Comparison of ENCODE assay signal across 19 mouse cellular contexts in genomic region chr4:83357738-83358137, GRCm38 (mm10). TPM values are rescaled to one million over a fixed set of nuclear protein-coding genes. Genes with fewer than 3 reads are reported as not detected.
DNase-seq lines count a peak whose midpoint lies in the region; ATAC-seq and TF ChIP-seq lines count a peak whose summit lies in the region.
"Had no signal": no experiment of that assay in that cellular context is flagged by ENCODE, and none has a peak within 500 bp of the region (broad histone marks: within the 10 kb centered on the region; RNA-seq: fewer than 3 reads in every experiment).

No protein-coding gene starts in this region.

- no peaks in the 10 kb centered on the region for H3K27me3 ChIP-seq in lung, embryonic 14.5 days (ENCODE audit: insufficient read depth, low read length)
- H3K27me3 ChIP-seq in lung, postnatal 0 days (replicated peaks; ENCODE audit: insufficient read depth, low read length) = no peaks in the 10 kb centered on the region
- H3K27me3 ChIP-seq: CH12.LX, Patski had no signal

- peak; percentile 37 for DNase-seq in lung, embryonic 14.5 days
- DNase-seq in lung, adult 2 months = no peak
- peak; percentile 74 for DNase-seq in lung, postnatal 0 days (ENCODE audit: low spot score)
- no peak for DNase-seq in lung, postnatal 4 days
- DNase-seq: adrenal gland, adult 2 months; adrenal gland, adult 8-10 months; adrenal gland, postnatal 10 days; adrenal gland, postnatal 14 days; adrenal gland, postnatal 25 days; adrenal gland, postnatal 36 days; B cell, adult 2 months; cerebellum, adult 11 months; cerebellum, adult 11-12 months; cerebellum, adult 18-20 months had no signal

- ATAC-seq in lung, embryonic 14.5 days (ENCODE audit: insufficient read depth) = no peak
- peak; percentile 43; the same call in 1 of the 2 replicates for ATAC-seq in lung, postnatal 0 days
- ATAC-seq: activated CD4-positive, CD25-positive, alpha-beta regulatory T cell, adult 4 months; CD4-positive, CD25-positive, alpha-beta regulatory T cell, adult 4 months; Patski had no signal

- no peak overlapping the region for H3K4me3 ChIP-seq in lung, embryonic 14.5 days (ENCODE audit: low read depth, low read length)
- no peak overlapping the region for H3K4me3 ChIP-seq in lung, adult 2 months (replicated peaks; ENCODE audit: extremely low read depth, low read depth, low read length)
- no peak overlapping the region for H3K4me3 ChIP-seq in lung, postnatal 0 days (ENCODE audit: low read depth, low read length)

- no peak for TF ChIP-seq POLR2A in lung, adult 2 months (IDR thresholded peaks at IDR 0.05; ENCODE audit: borderline replicate concordance, extremely low read depth, low read depth, low read length)

- H3K4me2 ChIP-seq in lung, embryonic 14.5 days = no peak overlapping the region
- no peak overlapping the region for H3K4me2 ChIP-seq in lung, postnatal 0 days (replicated peaks; ENCODE audit: low read depth, low read length)

- H3K4me1 ChIP-seq in lung, embryonic 14.5 days (ENCODE audit: insufficient read depth) = no peaks in the 10 kb centered on the region
- H3K4me1 ChIP-seq in lung, adult 2 months (ENCODE audit: control insufficient read depth, insufficient read depth, low read length) = no peaks in the 10 kb centered on the region
- no peaks in the 10 kb centered on the region for H3K4me1 ChIP-seq in lung, postnatal 0 days (ENCODE audit: insufficient read depth, low read depth, low read length)

- no peak overlapping the region for H3K27ac ChIP-seq in lung, embryonic 14.5 days (ENCODE audit: low read depth)
- H3K27ac ChIP-seq in lung, postnatal 0 days (ENCODE audit: low read length) = no peak overlapping the region

- 45% methylated on average over 1 of the region's 1 CpGs for WGBS in lung, embryonic 14.5 days
- 79% methylated on average over 1 of the region's 1 CpGs for WGBS in lung, adult 2 months
- WGBS in lung, postnatal 0 days = 63% methylated on average over 1 of the region's 1 CpGs

- H3K9ac ChIP-seq in lung, embryonic 14.5 days = no peak overlapping the region
- no peak overlapping the region for H3K9ac ChIP-seq in lung, postnatal 0 days (replicated peaks; ENCODE audit: low read depth)

- peak; percentile 62 for TF ChIP-seq EP300 in lung, postnatal 0 days (IDR thresholded peaks at IDR 0.05)

- H3K36me3 ChIP-seq in lung, embryonic 14.5 days (ENCODE audit: insufficient read depth) = no peaks in the 10 kb centered on the region
- H3K36me3 ChIP-seq in lung, postnatal 0 days (ENCODE audit: insufficient read depth, low read length) = no peaks in the 10 kb centered on the region
- H3K36me3 ChIP-seq: G1E had no signal

- no peak for TF ChIP-seq CTCF in lung, embryonic 14.5 days (IDR thresholded peaks at IDR 0.05; ENCODE audit: low read depth)
- TF ChIP-seq CTCF in lung, adult 2 months (IDR thresholded peaks at IDR 0.05; ENCODE audit: insufficient read depth, low read length) = no peak
- no peak for TF ChIP-seq CTCF in lung, postnatal 0 days (IDR thresholded peaks at IDR 0.05)

- no peaks in the 10 kb centered on the region; the same call in 1 of the 2 replicates for H3K9me3 ChIP-seq in lung, embryonic 14.5 days (ENCODE audit: low read depth, low read length)
- H3K9me3 ChIP-seq in lung, postnatal 0 days (ENCODE audit: low read length) = no peaks in the 10 kb centered on the region

RNA-seq across cellular contexts. Expression of gene Ttc39b, which starts 33.7 kb away (rescaled TPM):
- 3.3 and 4.2 TPM in 2 replicates for polyA plus RNA-seq in lung, embryonic 14.5 days (2014; fragmentation: Nextera tagmentation; extraction: Ambion mirVana)
- 4.0 and 7.1 TPM in 2 replicates for polyA plus RNA-seq in lung, adult 2 months (2012; rRNA removed)
- polyA plus RNA-seq in lung, postnatal 0 days (2015; fragmentation: Nextera tagmentation; extraction: Ambion mirVana) = 6.7 and 7.5 TPM in 2 replicates
- polyA plus RNA-seq: G1E had no signal

RNA-seq across cellular contexts. Expression of gene Snapc3, which starts 59.8 kb away (rescaled TPM):
- polyA plus RNA-seq in lung, embryonic 14.5 days (2014; fragmentation: Nextera tagmentation; extraction: Ambion mirVana) = 46.2 and 48.9 TPM in 2 replicates
- 15.0 and 18.9 TPM in 2 replicates for polyA plus RNA-seq in lung, adult 2 months (2012; rRNA removed)
- polyA plus RNA-seq in lung, postnatal 0 days (2015; fragmentation: Nextera tagmentation; extraction: Ambion mirVana) = 21.5 and 24.5 TPM in 2 replicates

Comparison
In these comparisons a context has a peak if more than half of its experiments do, and no peak if none do; other contexts are left out.
1. DNase-seq: peak in lung, embryonic 14.5 days (single experiment) and lung, postnatal 0 days (single experiment); none in lung, adult 2 months (single experiment) and lung, postnatal 4 days (0 of 2).